Mouse (Mus musculus): ENCODE measurements around the gene Ano5. TPM values are rescaled to one million over a fixed set of nuclear protein-coding genes. Genes with fewer than 3 reads are reported as not detected.

The Ano5 gene
- total RNA-seq (2021) = under 1 TPM; 0.11 to 0.26 TPM

- peak; percentile 30 for DNase-seq
Observed at GRCm38 (mm10) chr7:51510671-51511651, at the start of gene Ano5. Gene Ano5 (plus strand): TSS chr7:51511029.

GRCm38 (mm10) chr7:51499396-51499795 is 11.4 kb upstream of the Ano5 start:
- DNase-seq = no peak

GRCm38 (mm10) chr7:51503940-51504339 is 6.9 kb upstream of the Ano5 start:
- no peak for DNase-seq

GRCm38 (mm10) chr7:51510147-51510546 is 682 bp upstream of the Ano5 start:
- no peak for DNase-seq

GRCm38 (mm10) chr7:51539344-51539743 is 28.5 kb downstream of the Ano5 start:
- no peak for DNase-seq

- DNase-seq = peak; percentile 22
Observed at GRCm38 (mm10) chr7:51540736-51541135, 29.9 kb downstream of the Ano5 start.

- no peak for DNase-seq
Observed at GRCm38 (mm10) chr7:51600021-51600420, 89.2 kb downstream of the Ano5 start.

GRCm38 (mm10) chr7:51603741-51604140 is 92.9 kb downstream of the Ano5 start:
- DNase-seq = no peak

- no peak for DNase-seq
Observed at GRCm38 (mm10) chr7:51614404-51614803, 103.6 kb downstream of the Ano5 start.

GRCm38 (mm10) chr7:51617941-51618340 is 107.1 kb downstream of the Ano5 start:
- no peak for DNase-seq

GRCm38 (mm10) chr7:51618412-51618811 is 107.6 kb downstream of the Ano5 start:
- no peak for DNase-seq

GRCm38 (mm10) chr7:51619977-51620376 is 109.1 kb downstream of the Ano5 start:
- DNase-seq = no peak

GRCm38 (mm10) chr7:51621694-51622145 is 110.9 kb downstream of the Ano5 start, which contains the start of gene Slc17a6:
Gene Slc17a6 (plus strand): TSS chr7:51622006.
- peak; percentile 78 for DNase-seq

- DNase-seq = no peak
Observed at GRCm38 (mm10) chr7:51622196-51622595, 111.4 kb downstream of the Ano5 start.

GRCm38 (mm10) chr7:51622666-51623065 is 111.8 kb downstream of the Ano5 start:
- no peak for DNase-seq

GRCm38 (mm10) chr7:51624336-51624897 is 113.6 kb downstream of the Ano5 start:
- DNase-seq = no peak

GRCm38 (mm10) chr7:51625161-51625560 is 114.3 kb downstream of the Ano5 start:
- DNase-seq = no peak

GRCm38 (mm10) chr7:51625591-51626255 is 114.9 kb downstream of the Ano5 start:
- DNase-seq = no peak

- DNase-seq = no peak
Observed at GRCm38 (mm10) chr7:51626451-51627000, 115.7 kb downstream of the Ano5 start.

GRCm38 (mm10) chr7:51627001-51627631 is 116.3 kb downstream of the Ano5 start:
- DNase-seq = no peak

GRCm38 (mm10) chr7:51627666-51628065 is 116.8 kb downstream of the Ano5 start:
- no peak for DNase-seq

- DNase-seq = no peak
Observed at GRCm38 (mm10) chr7:51628349-51628748, 117.5 kb downstream of the Ano5 start.
